Mouse (Mus musculus): ENCODE measurements around the gene Slamf6. TPM values are rescaled to one million over a fixed set of nuclear protein-coding genes. Genes with fewer than 3 reads are reported as not detected.
A peak's percentile ranks its signal among the peaks of the same experiment; 100 is the strongest.
"Not testable (repeated sequence)": the region's sequence is repeated elsewhere in the genome, so short reads cannot be mapped to it uniquely, and the experiment has no call there.

Slamf6 gene
- total RNA-seq, 4 experiments from 2014 or later: 0.19 to 0.46 TPM; not detected in 2

- no peak for DNase-seq (ENCODE audit: low spot score)
Measured at GRCm38 (mm10) chr1:171955071-171955470, 37.8 kb downstream of the Slamf6 start.

GRCm38 (mm10) chr1:171957411-171957810 lies 40.1 kb downstream of the Slamf6 start:
- DNase-seq (ENCODE audit: low spot score): peak; percentile 8

- no peak for DNase-seq (ENCODE audit: low spot score)
Measured at GRCm38 (mm10) chr1:171960726-171961125, 43.4 kb downstream of the Slamf6 start.

- no peak for DNase-seq (ENCODE audit: low spot score)
Measured at GRCm38 (mm10) chr1:171961704-171962103, 44.4 kb downstream of the Slamf6 start.

- no peak for DNase-seq (ENCODE audit: low spot score)
Measured at GRCm38 (mm10) chr1:171963613-171964012, 46.3 kb downstream of the Slamf6 start.

DNA sequence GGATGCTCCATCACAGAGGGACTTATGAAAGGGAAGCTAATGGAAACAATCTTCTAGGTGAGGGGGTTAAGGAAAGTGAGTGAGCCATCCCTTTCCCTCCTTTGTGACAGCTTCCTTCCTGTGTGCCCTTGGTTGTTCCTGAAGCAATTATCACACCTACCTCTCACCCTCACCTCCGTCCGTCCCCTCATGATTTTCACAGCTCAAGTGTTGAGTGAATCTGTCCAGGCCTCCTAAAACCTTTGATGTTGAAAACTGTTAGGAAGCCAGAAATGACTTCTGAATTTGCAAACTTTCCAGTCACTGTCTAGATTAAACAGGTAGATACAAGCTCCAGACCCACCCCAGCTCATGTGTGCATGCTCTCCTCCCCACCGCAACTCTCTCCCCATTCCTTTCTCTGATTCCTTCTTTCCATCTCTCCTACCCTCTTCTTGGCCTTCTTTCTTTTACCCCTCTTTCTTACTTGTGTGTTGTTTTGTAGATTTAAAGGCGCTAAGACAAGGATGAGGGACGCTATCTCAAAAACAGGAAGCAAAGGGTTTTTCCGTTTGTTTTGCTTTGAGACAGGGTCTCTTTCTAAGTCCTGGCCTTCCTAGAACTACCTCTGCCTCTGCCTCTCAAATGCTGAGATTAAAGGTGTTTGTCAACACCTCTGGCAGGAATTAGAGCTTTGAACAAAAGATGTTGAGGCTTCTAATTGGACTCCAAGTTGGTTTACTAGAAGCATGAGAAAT lies 48.9 kb downstream of the Slamf6 start:
- no peak for DNase-seq (ENCODE audit: low spot score)

DNA sequence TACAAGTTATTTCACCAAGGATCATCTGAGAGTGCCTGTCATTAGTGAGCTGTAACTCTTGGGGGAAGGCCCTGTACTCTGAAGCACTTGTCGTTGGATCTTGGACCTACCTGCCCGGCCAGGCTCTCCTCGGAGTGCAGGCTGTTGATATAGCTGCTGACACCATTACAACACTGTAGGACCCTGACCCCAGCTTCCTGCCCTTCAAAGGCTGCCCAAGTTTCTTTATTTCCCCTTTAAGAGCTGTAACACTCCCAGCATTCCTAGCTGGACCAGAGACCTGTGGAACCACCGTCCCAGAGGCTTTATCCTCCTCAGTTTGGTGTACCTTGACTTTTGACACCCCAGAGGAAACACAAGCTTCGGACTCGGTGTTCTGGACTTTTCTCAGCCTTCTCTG lies 51.9 kb downstream of the Slamf6 start:
- no peak for DNase-seq (ENCODE audit: low spot score)

GRCm38 (mm10) chr1:171970854-171971586 lies 53.7 kb downstream of the Slamf6 start:
- DNase-seq (ENCODE audit: low spot score): no peak

GRCm38 (mm10) chr1:171974361-171974760 lies 57.0 kb downstream of the Slamf6 start:
- DNase-seq (ENCODE audit: low spot score): not testable (repeated sequence)

GRCm38 (mm10) chr1:171975377-171975776 lies 58.1 kb downstream of the Slamf6 start:
- DNase-seq (ENCODE audit: low spot score): no peak

GRCm38 (mm10) chr1:171975831-171976230 lies 58.5 kb downstream of the Slamf6 start:
- DNase-seq (ENCODE audit: low spot score): no peak

GRCm38 (mm10) chr1:171976826-171977539 lies 59.7 kb downstream of the Slamf6 start:
- DNase-seq (ENCODE audit: low spot score): no peak

- no peak for DNase-seq (ENCODE audit: low spot score)
Measured at GRCm38 (mm10) chr1:171977891-171978290, 60.6 kb downstream of the Slamf6 start.

- peak; percentile 5 for DNase-seq (ENCODE audit: low spot score)
Measured at GRCm38 (mm10) chr1:171979969-171980730, 62.8 kb downstream of the Slamf6 start.

- no peak for DNase-seq (ENCODE audit: low spot score)
Measured at GRCm38 (mm10) chr1:171982170-171982569, 64.9 kb downstream of the Slamf6 start.

- no peak for DNase-seq (ENCODE audit: low spot score)
Measured at GRCm38 (mm10) chr1:171982740-171983139, 65.4 kb downstream of the Slamf6 start.

- DNase-seq (ENCODE audit: low spot score): no peak
Measured at GRCm38 (mm10) chr1:171983372-171984001, 66.2 kb downstream of the Slamf6 start.

- no peak for DNase-seq (ENCODE audit: low spot score)
Measured at GRCm38 (mm10) chr1:171984121-171984520, 66.8 kb downstream of the Slamf6 start.

GRCm38 (mm10) chr1:171991883-171992282 lies 74.6 kb downstream of the Slamf6 start:
- DNase-seq (ENCODE audit: low spot score): no peak

GRCm38 (mm10) chr1:171992901-171993530 lies 75.7 kb downstream of the Slamf6 start:
- DNase-seq (ENCODE audit: low spot score): no peak

- DNase-seq (ENCODE audit: low spot score): no peak
Measured at GRCm38 (mm10) chr1:171994501-171994900, 77.2 kb downstream of the Slamf6 start.

All from heart, adult 8-10 months (tissue).